Mouse (Mus musculus): Measurements from ENCODE around the gene Mbnl3.

- TF ChIP-seq CTCF (IDR thresholded peaks at IDR 0.05; ENCODE audit: extremely low read depth, insufficient read depth, low read length) (no peak), POLR2A (IDR thresholded peaks at IDR 0.05; ENCODE audit: extremely low read depth, insufficient read depth, low read length) (no peak)
Measured at GRCm38 (mm10) chrX:51169476-51170045, 36.8 kb downstream of the Mbnl3 start.
